Mouse (Mus musculus) telencephalon, adult 2 months (tissue): ENCODE data around the gene Polr2l.

Source experiments
- DNase-seq: peaks from one replicate; pipeline ENCODE4 v3.0.0-alpha.2; 2011; ENCODE audit warnings: low read depth, low spot score

The Polr2l gene

DNA sequence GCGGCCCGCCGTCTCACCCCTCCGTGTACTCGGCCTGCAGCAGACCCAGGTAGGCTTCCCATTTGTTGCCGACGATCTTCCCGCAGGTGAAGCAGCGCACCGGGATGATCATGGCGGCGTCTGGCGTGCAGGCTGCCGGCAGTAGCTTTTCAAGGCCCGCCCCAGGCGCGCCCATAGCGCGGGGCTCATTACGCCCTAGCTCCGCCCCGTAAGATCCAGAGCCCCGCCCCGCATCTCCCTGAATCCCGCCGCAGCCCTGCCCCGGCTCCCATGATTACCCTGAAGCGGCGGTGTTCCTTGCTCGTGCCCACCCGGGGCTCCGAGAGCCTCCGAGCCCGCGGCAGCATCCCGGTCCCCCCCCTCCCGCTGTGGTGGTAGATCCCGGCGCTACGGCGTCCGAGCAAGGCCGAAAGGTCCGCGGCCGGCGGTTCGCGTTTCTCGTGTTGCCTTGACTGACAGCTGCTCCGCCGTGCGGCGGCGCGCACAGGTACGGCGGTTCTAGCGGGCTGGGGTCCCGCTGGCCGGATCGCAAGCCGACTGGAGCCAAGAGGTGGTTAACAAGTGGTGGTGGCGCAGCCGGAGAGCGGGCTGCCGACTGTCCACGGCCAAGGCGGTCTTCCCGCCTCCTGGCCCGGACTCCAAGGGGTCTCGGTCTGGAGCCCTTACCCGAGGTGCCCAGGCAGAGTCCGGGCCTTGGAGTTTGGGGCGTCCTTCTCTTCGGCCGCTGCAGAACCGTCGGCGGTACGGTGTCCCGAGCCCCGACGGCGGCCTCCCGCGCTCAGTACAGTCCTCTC lies at the start of gene Polr2l, which contains the start of gene Tspan4:
TSS of gene Polr2l (minus strand) at position 122 of the 794 bp plus-strand sequence.
TSS of gene Tspan4 (plus strand) at position 230 of the 794 bp plus-strand sequence.
- DNase-seq, result no peak

DNA sequence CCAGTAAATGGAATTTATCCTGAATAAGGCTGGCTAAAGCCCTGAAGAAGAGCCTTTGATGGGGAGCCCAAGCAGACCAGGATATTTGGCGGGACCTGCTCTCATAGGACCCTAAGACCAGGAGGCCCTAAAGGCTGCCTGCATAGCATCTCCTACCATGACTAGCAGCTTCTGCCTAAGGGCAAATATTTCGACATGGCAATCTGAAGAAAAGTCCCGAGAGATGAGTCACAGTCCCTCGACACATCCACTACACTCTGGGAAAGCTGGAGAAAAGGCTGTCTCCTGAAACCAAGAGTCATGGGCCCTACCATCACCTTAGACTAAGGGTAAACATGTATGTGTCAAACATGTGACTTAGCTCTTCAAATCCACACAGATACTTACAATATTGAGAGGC lies 49.3 kb upstream of the Polr2l start:
- no peak for DNase-seq

GRCm38 (mm10) chr7:141523007-141523406 lies 48.1 kb upstream of the Polr2l start:
- no peak for DNase-seq

GRCm38 (mm10) chr7:141519795-141520194 lies 44.9 kb upstream of the Polr2l start:
- no peak for DNase-seq

DNA sequence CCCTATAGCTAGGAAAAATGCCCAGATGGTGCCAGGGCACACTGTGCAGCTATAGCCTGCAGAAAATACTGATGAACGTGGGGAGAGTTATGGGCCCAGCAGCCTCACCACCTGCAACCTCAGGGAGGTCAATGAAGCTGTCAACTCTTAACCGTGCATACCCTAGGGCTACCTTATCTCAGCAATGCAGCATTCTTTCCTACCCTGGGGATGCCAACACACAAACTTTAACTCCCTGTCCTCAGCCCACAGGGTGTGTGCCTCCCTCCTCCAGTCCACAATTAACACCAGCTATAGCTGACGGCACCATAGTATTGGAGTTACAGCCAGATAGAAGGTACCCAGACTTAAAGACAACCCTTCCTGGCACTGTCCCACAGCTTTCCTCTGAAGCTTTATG lies 44.0 kb upstream of the Polr2l start:
- no peak for DNase-seq

- DNase-seq, result no peak
Measured at GRCm38 (mm10) chr7:141518296-141518695, 43.4 kb upstream of the Polr2l start.

DNA sequence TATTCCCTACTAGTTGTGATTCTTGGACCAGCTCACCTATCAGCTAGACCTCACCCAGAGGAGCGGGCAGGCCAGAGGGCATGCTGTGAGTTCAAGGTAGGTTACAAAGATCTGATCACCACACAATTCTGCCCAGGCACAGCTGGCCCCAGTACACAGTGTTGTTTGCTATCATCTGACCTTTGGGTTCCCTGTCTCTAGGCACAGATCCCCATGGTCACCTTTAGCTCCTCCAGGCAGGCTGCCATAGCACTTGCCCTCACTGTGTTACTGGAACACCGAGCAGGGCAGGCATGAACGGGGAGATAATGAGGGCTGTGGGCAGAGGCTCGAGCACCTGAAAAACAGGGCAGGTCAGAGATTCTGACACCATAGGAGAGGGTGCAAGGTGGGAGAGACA lies 42.7 kb upstream of the Polr2l start:
- no peak for DNase-seq

DNA sequence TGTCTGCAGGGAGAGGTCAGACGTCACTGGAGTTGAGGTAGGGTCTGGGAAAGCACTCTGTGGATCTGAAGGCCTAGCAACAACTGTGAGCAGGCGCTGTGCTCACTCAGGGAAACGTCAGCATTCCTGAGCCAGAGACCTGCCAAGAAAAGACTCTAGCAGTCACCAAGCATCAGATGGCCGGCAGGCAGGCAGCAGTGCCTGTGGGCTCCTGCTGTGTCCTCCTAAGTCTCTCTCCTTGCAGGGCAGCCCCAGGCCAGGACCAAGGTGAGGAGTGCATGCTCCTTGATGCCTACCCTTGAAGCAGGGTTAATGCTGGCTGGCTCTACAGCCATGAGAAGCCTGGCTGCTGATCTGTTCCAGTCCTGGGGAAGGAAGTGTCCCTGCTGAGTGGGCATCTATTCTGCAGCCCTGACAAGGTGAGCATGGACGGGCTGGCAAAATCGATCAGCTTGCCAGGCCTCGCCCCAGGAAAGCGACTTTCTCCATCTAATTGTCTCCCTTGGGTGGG lies 35.8 kb upstream of the Polr2l start:
- DNase-seq, result no peak

- no peak for DNase-seq
Measured at GRCm38 (mm10) chr7:141510196-141510595, 35.3 kb upstream of the Polr2l start.

GRCm38 (mm10) chr7:141508160-141508559 lies 33.2 kb upstream of the Polr2l start:
- no peak for DNase-seq

- no peak for DNase-seq
Measured at GRCm38 (mm10) chr7:141506278-141506677, 31.3 kb upstream of the Polr2l start.

GRCm38 (mm10) chr7:141502556-141502905 lies 27.6 kb upstream of the Polr2l start:
- no peak for DNase-seq

DNA sequence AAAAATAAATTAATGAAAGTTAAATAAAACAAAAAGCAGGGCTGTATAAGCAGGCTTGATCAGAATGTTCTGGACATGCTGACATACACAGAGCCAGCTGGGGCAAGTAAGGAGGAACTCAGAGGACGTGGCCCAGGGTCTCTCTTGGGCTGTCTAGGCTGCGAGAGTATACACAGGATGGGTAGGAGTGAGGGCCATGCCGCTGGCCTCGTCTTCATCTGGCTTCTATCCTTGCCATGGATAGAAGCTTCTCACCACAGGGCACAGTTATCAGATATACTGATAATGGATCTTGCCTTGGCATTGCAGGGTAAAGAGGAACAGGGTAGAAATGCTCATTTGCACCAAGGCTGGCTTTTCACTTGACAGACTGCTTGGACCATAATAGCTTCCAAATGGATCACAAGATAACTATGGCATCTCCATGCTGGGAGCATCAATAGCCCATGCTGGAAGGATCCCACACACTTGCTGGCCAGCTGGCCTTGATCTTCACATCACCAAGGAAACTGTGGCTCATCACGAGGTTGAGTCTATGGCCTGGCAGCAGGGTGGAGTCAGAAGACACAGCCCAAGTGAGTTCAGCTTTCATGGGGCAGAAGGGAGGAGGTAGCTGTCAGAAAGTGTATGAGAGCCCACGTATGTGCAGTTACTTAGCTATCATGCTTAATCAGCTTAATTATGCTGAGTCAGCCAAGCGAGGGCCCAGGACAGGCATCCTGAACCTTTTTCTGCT lies 27.1 kb upstream of the Polr2l start:
- DNase-seq, result no peak

DNA sequence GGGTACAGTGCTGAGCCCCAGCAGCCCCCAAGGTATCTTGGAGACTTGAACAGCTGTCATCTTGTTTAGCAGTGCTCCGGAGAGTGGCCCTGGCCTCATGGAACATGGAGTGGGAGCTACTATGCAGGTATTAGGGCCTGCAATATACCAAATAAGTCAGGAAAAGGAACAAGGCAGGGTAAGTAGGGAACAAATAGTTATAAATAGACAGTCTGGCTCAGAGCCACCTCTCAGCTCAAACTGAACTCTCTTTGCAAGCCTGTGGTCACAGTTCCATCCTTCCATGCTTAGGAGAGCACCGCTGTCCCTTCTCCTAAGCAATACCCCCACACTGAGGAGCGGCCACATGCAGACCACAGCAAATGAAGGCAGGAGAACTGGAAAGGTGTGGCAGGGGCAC lies 22.7 kb upstream of the Polr2l start:
- no peak for DNase-seq

DNA sequence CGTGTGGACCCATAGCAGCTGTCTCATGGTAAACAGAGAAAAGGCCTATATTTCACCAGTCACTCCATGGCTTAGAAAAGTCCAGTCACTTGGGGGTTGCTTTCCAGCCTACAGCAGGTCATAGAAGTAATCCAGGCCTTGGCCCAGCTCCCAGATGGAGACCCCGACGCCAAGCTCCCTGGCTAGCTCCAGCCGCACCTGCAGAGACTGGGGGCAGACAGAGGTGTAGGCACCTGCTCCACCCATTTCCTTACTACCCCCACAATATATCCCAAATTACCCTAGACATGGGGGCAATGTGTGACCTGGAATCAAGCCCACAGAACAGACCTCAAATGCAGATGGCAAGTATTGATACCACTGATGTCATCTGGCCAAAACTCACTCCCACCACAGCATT lies 21.0 kb upstream of the Polr2l start:
- DNase-seq, result no peak

DNA sequence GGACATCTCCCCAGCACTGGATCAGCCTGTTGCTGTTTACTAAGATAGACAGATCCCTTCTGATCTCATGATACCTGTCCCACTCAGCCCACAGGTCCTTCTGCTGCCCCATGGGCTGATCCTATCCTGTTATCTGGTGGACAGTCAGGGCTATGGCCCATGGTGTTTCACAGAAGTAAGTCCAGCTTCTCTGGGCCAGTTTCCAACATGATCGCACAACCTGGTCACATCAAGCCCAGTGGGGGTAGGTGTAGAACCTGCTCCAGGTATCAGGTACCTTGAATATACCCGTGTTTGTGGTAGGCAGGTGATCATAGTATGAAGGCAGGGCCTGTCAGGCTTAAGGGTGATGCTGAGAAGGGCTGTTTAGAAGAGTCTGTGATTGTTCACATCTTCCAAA lies 20.4 kb upstream of the Polr2l start:
- DNase-seq, result no peak

- no peak for DNase-seq
Measured at GRCm38 (mm10) chr7:141493729-141494128, 18.8 kb upstream of the Polr2l start.

DNA sequence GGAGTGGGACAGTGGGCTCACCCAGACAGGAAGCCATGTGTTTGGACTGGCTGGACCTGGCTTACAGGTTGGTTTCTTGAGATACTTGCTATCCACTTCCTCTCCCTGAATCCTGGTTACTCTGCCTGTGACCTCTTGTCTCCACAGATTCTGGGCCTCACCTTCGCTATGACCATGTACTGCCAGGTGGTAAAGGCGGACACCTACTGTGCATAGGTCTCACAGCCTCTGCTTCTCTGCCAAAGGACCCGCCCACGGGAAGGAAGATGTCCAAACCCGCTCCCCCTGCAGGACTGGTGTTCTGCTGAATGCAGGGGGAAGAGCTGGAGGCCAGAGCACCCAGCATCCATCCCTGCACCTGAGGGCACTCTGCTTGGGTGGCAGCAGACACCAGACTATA lies 17.8 kb upstream of the Polr2l start:
- DNase-seq, result no peak

GRCm38 (mm10) chr7:141491151-141491550 lies 16.2 kb upstream of the Polr2l start:
- no peak for DNase-seq

DNA sequence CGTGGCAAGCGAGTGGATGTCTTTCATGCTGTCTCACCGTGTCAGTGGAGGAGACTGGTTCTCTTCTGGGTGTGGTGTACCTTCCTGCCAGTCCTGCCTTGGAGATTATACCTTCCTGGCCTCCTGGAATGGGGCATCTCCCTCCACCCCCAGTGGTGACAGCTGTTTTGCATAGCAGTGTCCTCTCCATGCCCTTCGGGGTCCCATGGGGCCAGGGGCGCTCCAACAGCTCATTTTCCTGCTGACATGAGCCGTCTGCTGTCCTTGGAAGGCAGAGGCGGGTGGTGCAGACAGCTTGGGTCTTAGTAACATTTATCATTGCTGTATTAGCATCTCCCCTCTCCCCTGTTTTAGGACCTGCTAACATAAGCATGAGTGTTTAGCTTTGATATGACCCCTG lies 12.2 kb upstream of the Polr2l start:
- no peak for DNase-seq

DNA sequence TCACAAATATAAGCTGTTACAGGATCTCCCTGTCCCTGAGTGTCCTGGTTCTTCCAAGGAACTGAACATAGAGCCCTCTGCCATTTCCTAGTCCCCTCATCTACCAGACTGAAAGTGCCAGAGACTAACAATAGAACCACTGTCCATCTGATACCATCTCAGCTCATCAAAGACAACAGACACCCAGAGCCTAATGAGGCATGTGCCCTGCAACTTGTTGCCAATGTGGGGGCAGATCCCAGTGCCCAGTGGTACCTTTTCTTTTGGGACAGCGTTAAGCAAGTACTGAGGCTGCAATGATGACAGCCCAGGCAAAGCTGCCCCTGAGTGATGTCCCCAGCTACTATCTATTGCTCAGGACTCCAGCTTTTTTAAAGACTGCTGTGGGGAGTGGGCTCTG lies 11.3 kb upstream of the Polr2l start:
- DNase-seq, result no peak

DNA sequence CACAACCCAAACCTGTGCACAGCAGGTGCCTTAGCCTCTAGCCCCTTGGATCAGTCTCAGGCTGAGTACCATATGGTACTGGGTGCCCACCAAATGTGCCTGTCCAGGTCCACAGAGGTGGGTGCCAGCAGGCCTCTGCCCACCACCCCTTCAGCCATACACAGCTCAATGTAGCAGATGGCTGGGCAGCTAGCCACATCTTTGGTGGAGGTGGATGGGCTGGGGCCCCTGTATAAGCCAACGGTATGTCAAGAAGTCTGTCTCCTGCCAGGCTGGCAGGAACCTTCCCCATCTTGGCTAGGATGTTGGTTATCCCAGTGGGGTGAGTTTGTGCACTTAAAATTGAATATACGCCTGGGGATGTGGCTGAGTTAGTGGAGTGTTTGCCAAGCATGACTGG lies 10.7 kb upstream of the Polr2l start:
- DNase-seq, result no peak

DNA sequence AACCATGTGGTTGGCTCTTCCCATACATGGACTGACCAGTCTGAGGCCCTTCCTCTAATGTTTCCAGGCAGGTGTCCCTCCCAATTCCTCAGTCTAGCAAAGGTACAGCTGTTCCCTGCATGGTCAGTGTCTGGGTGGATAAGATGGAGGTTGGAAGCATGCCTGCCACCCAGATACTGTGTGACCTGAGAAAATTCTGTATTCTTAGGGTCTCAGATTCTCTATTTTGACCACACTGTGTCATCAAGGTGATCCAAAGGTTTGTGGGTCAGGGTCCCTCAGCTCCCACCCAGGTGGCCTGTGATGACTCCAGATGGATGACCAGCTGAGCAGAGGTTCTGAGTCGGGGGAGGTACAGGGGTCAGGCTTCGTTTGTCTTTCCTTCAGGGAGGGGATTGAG lies 10.3 kb upstream of the Polr2l start:
- DNase-seq, result no peak
